Mouse (Mus musculus) intestine, embryonic 15.5 days (tissue): ENCODE measurements around the gene Herc4. TPM values are rescaled to one million over a fixed set of nuclear protein-coding genes. Genes with fewer than 3 reads are reported as not detected.
A peak's percentile ranks its signal among the peaks of the same experiment; 100 is the strongest.
"Not testable (repeated sequence)": the region's sequence is repeated elsewhere in the genome, so short reads cannot be mapped to it uniquely, and the experiment has no call there.

Source experiments
- ATAC-seq: fragments of 200-750 bp; cut with Nextera tagmentation; 2 replicates; pipeline ENCODE4 v1.8.0; 2017; ENCODE audit warnings: moderate TSS enrichment, moderate library complexity
- H3K27ac ChIP-seq: fragments of 300-500 bp; sonication (generic); 2 replicates; pipeline ENCODE4 v1.5.1; 2015; ENCODE audit warnings: mild to moderate bottlenecking, inconsistent platforms
- H3K27me3 ChIP-seq: fragments of 300-500 bp; sonication (generic); replicated peaks from 2 replicates; pipeline ENCODE4 v1.6.1; 2015; ENCODE audit warnings: inconsistent platforms
- H3K36me3 ChIP-seq: fragments of 300-500 bp; sonication (generic); 2 replicates; pipeline ENCODE4 v1.6.1; 2015; ENCODE audit warnings: inconsistent platforms
- H3K4me1 ChIP-seq: fragments of 300-500 bp; sonication (generic); replicated peaks from 2 replicates; pipeline ENCODE4 v1.6.1; 2015; ENCODE audit warnings: inconsistent platforms
- H3K4me2 ChIP-seq: fragments of 300-500 bp; sonication (generic); replicated peaks from 2 replicates; pipeline ENCODE4 v1.6.1; 2015; ENCODE audit warnings: mild to moderate bottlenecking, inconsistent platforms
- H3K4me3 ChIP-seq: fragments of 300-500 bp; sonication (generic); replicated peaks from 2 replicates; pipeline ENCODE4 v1.5.1; 2015; ENCODE audit warnings: inconsistent platforms
- H3K9ac ChIP-seq: fragments of 300-500 bp; sonication (generic); 2 replicates; pipeline ENCODE4 v1.6.1; 2015; ENCODE audit warnings: inconsistent platforms
- H3K9me3 ChIP-seq: fragments of 300-500 bp; sonication (generic); 2 replicates; pipeline ENCODE4 v1.6.1; 2016; ENCODE audit warnings: inconsistent platforms
- WGBS: fragments of 180-500 bp; shearing (Covaris S2); methylation state at CpG from one replicate; pipeline ENCODE4 v1.1.7; 2015; 5-methylcytosine and 5-hydroxymethylcytosine counted together
- polyA plus RNA-seq: library from polyadenylated mRNA; unstranded; fragments of >200 nt; fragmentation: Nextera tagmentation; extraction: Ambion mirVana; gene quantifications from 2 replicates; pipeline ENCODE4 v1.2.1, GENCODE M21; 2015

Gene Herc4
- polyA plus RNA-seq, 1 experiment from 2014 or later: 30.2 TPM

DNA sequence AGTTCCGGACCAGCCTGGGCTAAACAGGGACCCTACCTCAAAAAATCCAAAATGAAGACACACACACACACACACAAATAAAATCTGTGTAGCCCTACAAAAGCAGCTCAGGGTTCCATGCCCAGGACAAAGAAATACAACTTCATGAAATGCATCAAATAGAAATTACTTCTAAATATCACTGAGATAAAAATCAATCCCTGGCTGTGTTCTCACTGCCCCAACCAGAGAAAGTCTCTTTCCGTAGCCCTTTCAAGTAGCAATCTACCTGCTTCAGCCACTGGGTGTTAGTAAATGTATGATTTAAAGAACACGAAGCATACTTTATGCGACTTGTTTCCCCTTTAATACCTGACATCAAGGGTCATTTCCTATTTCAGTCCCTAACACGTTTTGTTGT, 93.7 kb downstream of the Herc4 start:
- H3K4me1 ChIP-seq: peaks cover 13% of the 10 kb centered on the region
- peak overlapping the region; percentile 85 for H3K4me3 ChIP-seq
- 33% methylated on average over 5 of the region's 5 CpGs for WGBS
- no peaks in the 10 kb centered on the region for H3K9me3 ChIP-seq
- ATAC-seq: no peak
- no peaks in the 10 kb centered on the region for H3K27me3 ChIP-seq
- H3K36me3 ChIP-seq: no peaks in the 10 kb centered on the region
- no peak overlapping the region for H3K27ac ChIP-seq
- no peak overlapping the region for H3K9ac ChIP-seq
- H3K4me2 ChIP-seq: peak overlapping the region; percentile 92

- Histone ChIP-seq H3K4me1 (peaks cover 13% of the 10 kb centered on the region), H3K4me3 (peak overlapping the region; percentile 85), H3K27ac (peak overlapping the region; percentile 89), H3K9ac (peak overlapping the region; percentile 93), H3K27me3 (no peaks in the 10 kb centered on the region), H3K9me3 (no peaks in the 10 kb centered on the region), H3K36me3 (no peaks in the 10 kb centered on the region), H3K4me2 (peak overlapping the region; percentile 92)
- WGBS: 1% methylated on average over 78 of the region's 113 CpGs
- peak; percentile 88 for ATAC-seq
These were observed 94.6 kb downstream of the Herc4 start for GRCm38 (mm10) chr10:63337951-63338836.

DNA sequence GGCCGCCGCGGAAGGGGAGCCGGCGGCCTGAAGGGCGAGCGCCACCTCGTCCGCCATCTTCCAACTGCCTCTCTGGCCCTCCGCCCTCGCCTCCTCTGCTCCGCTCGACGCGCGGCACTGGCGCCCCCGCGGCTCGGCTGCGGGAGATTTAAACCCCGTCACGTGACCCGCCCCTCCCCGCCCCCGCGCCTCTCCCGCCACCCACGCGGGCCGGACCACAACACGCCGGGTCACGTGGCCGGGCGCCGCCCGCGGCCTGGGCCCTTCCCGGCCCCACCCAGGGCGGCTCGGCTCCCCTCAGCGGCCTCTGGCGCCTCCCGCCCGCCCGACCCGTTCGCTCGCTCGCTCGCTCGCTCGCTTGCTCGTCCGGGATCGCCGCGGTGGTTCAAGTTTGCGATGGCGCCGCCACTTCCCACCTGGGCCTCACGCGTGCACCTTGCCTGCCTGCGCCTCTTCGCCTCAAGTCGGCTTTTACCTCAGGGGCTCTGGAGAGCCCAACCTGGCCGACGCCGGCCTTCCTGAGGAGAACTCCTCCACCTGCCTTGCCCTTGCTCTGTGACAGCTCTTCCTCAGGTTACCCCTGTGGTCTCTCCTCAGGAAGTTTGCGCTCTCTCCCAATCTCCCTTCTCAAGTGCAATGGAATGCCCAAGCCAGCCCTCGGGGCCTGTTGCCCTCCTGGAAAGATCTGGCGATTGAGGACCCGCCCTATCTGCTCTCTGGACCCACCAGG, 95.5 kb downstream of the Herc4 start:
- Histone ChIP-seq H3K4me1 (peaks cover 13% of the 10 kb centered on the region), H3K9ac (peak overlapping the region; percentile 93), H3K36me3 (no peaks in the 10 kb centered on the region), H3K27me3 (no peaks in the 10 kb centered on the region), H3K4me3 (peak overlapping the region; percentile 85), H3K9me3 (no peaks in the 10 kb centered on the region), H3K27ac (peak overlapping the region; percentile 89), H3K4me2 (peak overlapping the region; percentile 92)
- peak; percentile 98 for ATAC-seq
- WGBS: under 1% methylated on average over 68 of the region's 74 CpGs

DNA sequence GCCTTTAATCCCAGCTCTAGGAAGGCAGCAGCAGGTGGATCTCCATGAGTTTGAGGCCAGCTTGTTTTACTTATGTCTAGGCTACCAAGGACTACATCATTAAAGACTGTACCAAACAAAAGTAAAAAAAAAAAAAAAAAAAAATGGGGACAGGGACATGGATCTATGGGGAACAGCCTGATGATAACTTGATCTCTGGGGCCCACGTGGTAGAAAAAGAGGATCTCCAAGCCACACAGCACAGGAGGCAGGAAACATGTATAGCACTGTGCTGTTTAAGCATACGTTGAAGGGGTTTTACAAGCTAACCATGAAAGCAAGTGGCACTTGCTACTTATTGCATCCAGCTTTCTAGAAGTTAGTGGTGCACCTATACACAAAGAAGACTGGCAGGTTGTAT, 97.7 kb downstream of the Herc4 start:
- ATAC-seq: no peak
- H3K4me3 ChIP-seq: no peak overlapping the region
- peaks cover 13% of the 10 kb centered on the region for H3K4me1 ChIP-seq
- WGBS: 76% methylated on average over 2 of the region's 2 CpGs
- no peaks in the 10 kb centered on the region for H3K9me3 ChIP-seq
- H3K4me2 ChIP-seq: no peak overlapping the region
- no peak overlapping the region for H3K27ac ChIP-seq
- H3K9ac ChIP-seq: no peak overlapping the region
- H3K27me3 ChIP-seq: no peaks in the 10 kb centered on the region
- no peaks in the 10 kb centered on the region for H3K36me3 ChIP-seq

GRCm38 (mm10) chr10:63344751-63345150, 101.1 kb downstream of the Herc4 start:
- ATAC-seq: no peak
- 90% methylated on average over 3 of the region's 3 CpGs for WGBS
- Histone ChIP-seq H3K36me3 (no peaks in the 10 kb centered on the region), H3K9ac (no peak overlapping the region), H3K4me3 (no peak overlapping the region), H3K27ac (no peak overlapping the region), H3K9me3 (no peaks in the 10 kb centered on the region), H3K4me2 (no peak overlapping the region), H3K27me3 (no peaks in the 10 kb centered on the region), H3K4me1 (no peaks in the 10 kb centered on the region)

GRCm38 (mm10) chr10:63348291-63348690, 104.7 kb downstream of the Herc4 start:
- no peak overlapping the region for H3K4me2 ChIP-seq
- no peaks in the 10 kb centered on the region for H3K4me1 ChIP-seq
- WGBS: 71% methylated on average over 3 of the region's 3 CpGs
- no peak overlapping the region for H3K9ac ChIP-seq
- no peaks in the 10 kb centered on the region for H3K36me3 ChIP-seq
- no peaks in the 10 kb centered on the region for H3K9me3 ChIP-seq
- no peak overlapping the region for H3K27ac ChIP-seq
- H3K4me3 ChIP-seq: no peak overlapping the region
- H3K27me3 ChIP-seq: no peaks in the 10 kb centered on the region
- no peak for ATAC-seq

GRCm38 (mm10) chr10:63350666-63351065, 107.1 kb downstream of the Herc4 start:
- Histone ChIP-seq H3K9ac (no peak overlapping the region), H3K4me2 (no peak overlapping the region), H3K27ac (no peak overlapping the region), H3K27me3 (no peaks in the 10 kb centered on the region), H3K4me3 (no peak overlapping the region), H3K36me3 (no peaks in the 10 kb centered on the region), H3K4me1 (no peaks in the 10 kb centered on the region), H3K9me3 (no peaks in the 10 kb centered on the region)
- 88% methylated on average over 7 of the region's 7 CpGs for WGBS
- no peak for ATAC-seq

DNA sequence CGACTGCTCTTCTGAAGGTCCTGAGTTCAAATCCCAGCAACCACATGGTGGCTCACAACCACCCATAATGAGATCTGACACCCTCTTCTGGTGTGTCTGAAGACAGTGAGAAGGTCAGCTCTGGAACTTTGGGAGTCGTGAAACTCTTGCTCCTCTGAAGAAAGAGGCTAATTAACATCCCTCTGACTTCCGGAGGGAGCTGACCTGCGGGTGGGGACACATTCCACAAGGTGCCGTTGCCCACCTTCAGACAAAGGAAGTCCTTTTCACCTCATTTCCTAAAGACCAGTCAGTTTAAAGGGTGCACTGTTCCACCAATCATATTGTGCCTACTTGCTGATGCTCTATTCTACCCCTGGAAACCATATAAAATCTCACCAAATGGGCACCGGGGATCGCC, 107.5 kb downstream of the Herc4 start:
- not testable (repeated sequence) for H3K27ac ChIP-seq, H3K9ac ChIP-seq, ATAC-seq, H3K4me2 ChIP-seq, H3K36me3 ChIP-seq, H3K4me1 ChIP-seq, H3K4me3 ChIP-seq, H3K9me3 ChIP-seq, H3K27me3 ChIP-seq
- 83% methylated on average over 7 of the region's 7 CpGs for WGBS

- Histone ChIP-seq H3K9me3 (no peaks in the 10 kb centered on the region), H3K9ac (no peak overlapping the region), H3K27me3 (no peaks in the 10 kb centered on the region), H3K4me1 (no peaks in the 10 kb centered on the region), H3K4me2 (no peak overlapping the region), H3K4me3 (no peak overlapping the region), H3K36me3 (no peaks in the 10 kb centered on the region), H3K27ac (no peak overlapping the region)
- 88% methylated on average over 5 of the region's 5 CpGs for WGBS
- no peak for ATAC-seq
These were observed 108.5 kb downstream of the Herc4 start for GRCm38 (mm10) chr10:63352111-63352510.

GRCm38 (mm10) chr10:63360502-63360901, 116.9 kb downstream of the Herc4 start:
- no peak for ATAC-seq
- Histone ChIP-seq H3K4me3 (no peak overlapping the region), H3K4me1 (no peaks in the 10 kb centered on the region), H3K9ac (no peak overlapping the region), H3K9me3 (no peaks in the 10 kb centered on the region), H3K27ac (no peak overlapping the region), H3K27me3 (no peaks in the 10 kb centered on the region), H3K36me3 (no peaks in the 10 kb centered on the region), H3K4me2 (no peak overlapping the region)
- 69% methylated on average over 1 of the region's 1 CpGs for WGBS

DNA sequence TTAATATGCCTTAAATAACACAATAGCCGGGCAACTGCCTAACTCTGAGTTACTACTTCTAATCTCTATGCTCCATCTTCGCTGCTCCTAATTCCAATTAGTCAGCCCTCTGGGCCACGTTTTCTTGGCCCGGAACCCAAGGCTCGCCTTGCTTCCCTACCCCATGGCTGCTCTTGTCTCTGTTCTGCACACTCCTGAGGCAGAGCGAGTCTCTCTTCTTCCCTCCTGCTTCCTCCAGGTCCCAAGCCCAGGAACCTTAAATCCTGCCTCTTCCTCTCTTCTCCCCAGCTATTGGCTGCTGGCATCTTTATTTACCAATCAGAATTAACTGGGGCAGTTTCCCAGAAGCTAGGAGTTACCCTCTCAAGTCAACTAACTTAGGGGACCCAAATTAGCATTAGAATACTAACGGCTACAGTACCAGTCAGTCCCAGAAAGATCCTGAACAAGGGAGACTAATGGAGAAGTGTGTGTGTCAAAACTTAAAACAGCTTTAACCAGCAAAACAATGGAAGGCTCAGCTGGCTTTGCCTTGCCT, 122.4 kb downstream of the Herc4 start:
- Histone ChIP-seq H3K27ac (no peak overlapping the region), H3K4me2 (no peak overlapping the region), H3K9me3 (no peaks in the 10 kb centered on the region), H3K4me3 (no peak overlapping the region), H3K36me3 (no peaks in the 10 kb centered on the region), H3K27me3 (no peaks in the 10 kb centered on the region), H3K4me1 (no peaks in the 10 kb centered on the region), H3K9ac (no peak overlapping the region)
- WGBS: 52% methylated on average over 7 of the region's 7 CpGs
- ATAC-seq: no peak

DNA sequence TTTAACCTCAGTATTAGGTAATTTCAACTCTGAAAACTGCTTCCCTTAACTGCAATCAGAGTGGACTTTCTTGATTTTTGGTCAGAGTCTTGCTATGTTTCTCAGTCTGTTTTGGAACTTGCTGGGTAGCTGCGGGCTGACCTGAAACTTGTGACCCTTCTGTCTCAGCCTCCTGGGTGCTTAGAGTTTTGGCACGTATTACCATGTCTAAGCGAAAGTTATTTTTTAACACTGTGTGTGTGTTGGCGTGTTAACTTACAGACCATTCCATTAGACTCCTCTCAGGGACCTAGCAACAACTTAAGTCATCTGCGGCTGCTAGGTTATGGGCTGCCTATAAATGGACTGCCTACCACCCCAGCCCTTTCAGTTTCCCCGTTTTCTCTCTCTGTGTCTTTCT, 123.8 kb downstream of the Herc4 start:
- no peak overlapping the region for H3K4me3 ChIP-seq
- no peak overlapping the region for H3K9ac ChIP-seq
- H3K36me3 ChIP-seq: no peaks in the 10 kb centered on the region
- H3K27ac ChIP-seq: no peak overlapping the region
- H3K4me2 ChIP-seq: no peak overlapping the region
- no peaks in the 10 kb centered on the region for H3K27me3 ChIP-seq
- H3K9me3 ChIP-seq: no peaks in the 10 kb centered on the region
- ATAC-seq: no peak
- no peaks in the 10 kb centered on the region for H3K4me1 ChIP-seq
- 76% methylated on average over 6 of the region's 6 CpGs for WGBS
